Mouse (Mus musculus): ENCODE results near the gene Gfpt2. TPM values are rescaled to one million over a fixed set of nuclear protein-coding genes. Genes with fewer than 3 reads are reported as not detected.
A peak's percentile ranks its signal among the peaks of the same experiment; 100 is the strongest.

Gfpt2 gene
- polyA plus RNA-seq (2012; rRNA removed), result 5.5 and 6.7 TPM in 2 replicates

DNA sequence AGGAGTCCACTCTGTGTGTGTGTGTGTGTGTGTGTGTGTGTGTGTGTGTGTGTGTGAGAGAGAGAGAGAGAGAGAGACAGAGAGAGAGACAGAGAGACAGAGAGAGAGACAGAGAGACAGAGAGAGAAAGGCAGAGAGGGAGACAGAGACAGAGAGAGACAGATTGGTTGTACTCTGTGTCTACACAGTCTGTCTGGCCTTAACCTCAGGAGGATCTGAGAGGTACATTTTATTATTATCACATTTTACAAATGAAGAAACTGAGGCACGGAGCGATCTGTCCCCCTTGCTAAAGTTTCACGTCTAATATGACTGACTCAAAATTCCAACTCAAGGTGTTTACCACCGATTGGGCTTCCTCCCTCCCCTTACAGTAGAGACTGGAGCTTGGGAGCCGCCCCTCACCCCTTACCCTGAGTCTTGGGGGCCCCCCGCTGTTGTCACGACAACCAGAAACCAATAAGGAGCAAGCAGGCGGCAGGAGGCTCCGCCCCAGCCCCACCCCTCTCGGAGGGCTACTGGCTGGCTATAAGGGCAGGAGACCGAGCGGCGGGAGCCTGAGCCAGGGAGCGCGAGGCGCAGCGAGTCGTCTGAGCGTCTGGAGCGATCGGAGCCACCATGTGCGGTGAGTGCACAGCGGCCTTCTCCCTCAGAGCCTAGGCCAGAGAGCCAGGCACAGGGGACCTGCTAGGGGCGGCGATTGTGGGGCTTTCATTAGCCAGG is at the start of gene Gfpt2:
TSS of gene Gfpt2 (plus strand) at position 560 of the 723 bp plus-strand sequence.
- DNase-seq (ENCODE audit: low read depth), result peak; percentile 95
- no peak for TF ChIP-seq CTCF (IDR thresholded peaks at IDR 0.05; ENCODE audit: borderline replicate concordance, extremely low read depth, insufficient read depth, insufficient read length)
- TF ChIP-seq POLR2A (IDR thresholded peaks at IDR 0.05; ENCODE audit: borderline replicate concordance, extremely low read depth, insufficient read depth, insufficient read length, poor library complexity, severe bottlenecking), result peak; percentile 78; the same call in 1 of the 2 replicates

DNA sequence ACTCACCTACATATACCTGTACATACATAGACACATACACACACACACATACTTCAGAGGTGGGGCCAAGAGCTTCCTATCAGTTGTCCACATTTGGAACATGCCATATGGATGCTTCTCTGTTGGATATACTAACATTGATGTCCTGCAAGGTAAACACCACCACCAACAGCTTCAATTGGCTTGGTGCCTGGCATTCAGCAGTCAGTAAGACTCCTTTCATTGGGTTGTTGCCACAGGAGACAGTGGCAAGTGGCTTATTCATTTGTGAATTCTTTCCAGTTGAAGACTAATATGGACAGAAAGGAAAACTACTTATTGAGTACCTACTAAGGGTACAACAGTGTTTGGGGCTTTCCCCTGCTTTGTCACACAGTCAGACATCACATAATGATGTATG is 49.0 kb upstream of the Gfpt2 start:
- DNase-seq (ENCODE audit: low read depth), result no peak
- no peak for TF ChIP-seq POLR2A (IDR thresholded peaks at IDR 0.05; ENCODE audit: borderline replicate concordance, extremely low read depth, insufficient read depth, insufficient read length, poor library complexity, severe bottlenecking)
- TF ChIP-seq CTCF (IDR thresholded peaks at IDR 0.05; ENCODE audit: borderline replicate concordance, extremely low read depth, insufficient read depth, insufficient read length), result no peak

DNA sequence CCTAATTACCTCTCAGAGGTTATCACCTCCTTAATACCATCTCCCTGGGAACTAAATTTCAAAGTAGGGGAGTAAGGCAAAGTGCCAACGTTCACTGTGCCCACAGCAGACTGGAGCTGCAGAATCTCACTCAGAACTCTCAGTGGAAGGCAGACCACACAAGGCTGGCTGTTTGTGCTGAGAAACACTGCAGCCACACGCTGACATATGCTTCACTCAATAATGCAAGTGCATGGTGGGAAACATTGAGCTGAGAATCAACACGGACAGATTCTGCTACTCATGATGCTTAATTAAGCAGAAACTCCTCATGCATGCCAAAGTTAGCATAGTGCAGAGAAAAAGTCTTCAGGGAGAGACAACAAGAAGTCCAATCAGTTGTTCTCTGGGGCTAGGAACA is 48.1 kb upstream of the Gfpt2 start:
- no peak for TF ChIP-seq CTCF (IDR thresholded peaks at IDR 0.05; ENCODE audit: borderline replicate concordance, extremely low read depth, insufficient read depth, insufficient read length)
- DNase-seq (ENCODE audit: low read depth), result peak; percentile 50

DNA sequence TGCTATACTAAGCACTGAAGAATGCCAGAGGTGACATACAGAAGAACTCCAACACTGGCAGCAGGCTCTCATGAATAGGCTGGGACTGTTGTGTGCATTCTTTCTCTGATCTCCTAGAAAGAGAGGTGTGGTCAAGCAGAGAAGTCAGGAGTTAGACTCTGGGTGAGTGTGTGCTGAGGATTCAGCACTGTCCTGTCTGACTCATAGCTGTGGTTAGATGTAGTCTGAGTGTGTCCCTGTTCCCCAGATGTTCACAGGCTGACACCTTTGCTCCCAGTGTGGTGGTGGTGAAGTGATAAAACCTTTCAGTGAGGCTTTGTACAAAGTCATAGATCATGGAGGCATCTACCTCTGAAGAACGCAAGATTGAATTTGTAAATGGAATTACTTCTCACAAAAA is 47.2 kb upstream of the Gfpt2 start:
- no peak for DNase-seq (ENCODE audit: low read depth)
- TF ChIP-seq POLR2A (IDR thresholded peaks at IDR 0.05; ENCODE audit: borderline replicate concordance, extremely low read depth, insufficient read depth, insufficient read length, poor library complexity, severe bottlenecking) (no peak), CTCF (IDR thresholded peaks at IDR 0.05; ENCODE audit: borderline replicate concordance, extremely low read depth, insufficient read depth, insufficient read length) (no peak)

DNA sequence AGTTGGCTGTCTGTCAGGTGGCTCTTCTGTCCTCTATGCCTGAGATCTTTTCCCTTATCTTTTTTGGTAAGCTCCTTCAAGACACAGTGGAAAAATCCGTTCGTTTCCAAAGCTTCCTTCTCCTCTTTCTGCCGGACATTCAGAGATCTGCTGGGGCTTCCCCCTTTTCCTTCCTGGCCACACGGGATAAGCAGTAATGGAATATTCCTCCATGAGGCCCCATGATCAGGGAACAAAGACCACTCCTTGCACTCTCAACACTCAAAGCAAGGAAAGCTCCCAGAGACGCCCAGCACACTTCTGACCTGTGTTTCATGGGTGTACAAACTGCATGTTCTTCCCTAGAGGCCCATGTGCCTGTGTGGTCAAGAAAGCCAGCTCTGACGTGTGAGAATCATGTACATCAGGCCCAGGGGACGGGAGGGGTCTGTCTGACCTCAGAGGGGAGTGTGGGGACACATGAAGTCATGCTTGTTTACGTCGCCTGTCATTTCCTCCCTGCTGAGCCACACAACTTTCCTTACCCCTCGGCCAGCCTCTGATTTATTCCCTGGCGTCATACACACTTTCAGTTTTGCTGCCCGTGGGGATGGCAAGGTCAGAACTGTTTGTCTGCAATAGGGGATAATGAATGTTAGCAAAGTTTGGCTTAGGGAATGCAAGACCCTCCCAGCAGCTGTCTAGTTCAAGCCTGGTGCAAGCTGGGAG is 38.9 kb upstream of the Gfpt2 start:
- TF ChIP-seq CTCF (IDR thresholded peaks at IDR 0.05; ENCODE audit: borderline replicate concordance, extremely low read depth, insufficient read depth, insufficient read length) (no peak), POLR2A (IDR thresholded peaks at IDR 0.05; ENCODE audit: borderline replicate concordance, extremely low read depth, insufficient read depth, insufficient read length, poor library complexity, severe bottlenecking) (no peak)
- DNase-seq (ENCODE audit: low read depth), result no peak

DNA sequence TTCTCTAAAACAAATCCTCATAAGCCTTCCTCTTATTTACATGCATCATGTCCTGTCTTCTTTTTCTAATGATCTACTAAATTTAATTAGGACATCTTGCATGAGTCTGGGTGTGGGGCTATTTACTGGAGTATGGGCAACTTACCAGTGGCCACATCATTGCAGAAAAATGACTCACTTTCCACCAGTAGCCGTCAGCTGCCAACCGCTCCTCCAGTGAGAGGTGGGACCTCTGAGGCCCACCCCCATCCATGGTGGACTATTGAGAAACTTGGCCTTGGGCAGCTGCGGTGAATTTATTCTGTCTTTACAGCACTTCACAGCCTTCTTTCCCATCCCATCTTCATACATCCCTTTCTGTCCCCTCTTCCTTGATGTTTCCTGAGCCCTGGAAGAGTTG is 35.9 kb upstream of the Gfpt2 start:
- no peak for TF ChIP-seq POLR2A (IDR thresholded peaks at IDR 0.05; ENCODE audit: borderline replicate concordance, extremely low read depth, insufficient read depth, insufficient read length, poor library complexity, severe bottlenecking)
- no peak for TF ChIP-seq CTCF (IDR thresholded peaks at IDR 0.05; ENCODE audit: borderline replicate concordance, extremely low read depth, insufficient read depth, insufficient read length)
- DNase-seq (ENCODE audit: low read depth), result no peak

DNA sequence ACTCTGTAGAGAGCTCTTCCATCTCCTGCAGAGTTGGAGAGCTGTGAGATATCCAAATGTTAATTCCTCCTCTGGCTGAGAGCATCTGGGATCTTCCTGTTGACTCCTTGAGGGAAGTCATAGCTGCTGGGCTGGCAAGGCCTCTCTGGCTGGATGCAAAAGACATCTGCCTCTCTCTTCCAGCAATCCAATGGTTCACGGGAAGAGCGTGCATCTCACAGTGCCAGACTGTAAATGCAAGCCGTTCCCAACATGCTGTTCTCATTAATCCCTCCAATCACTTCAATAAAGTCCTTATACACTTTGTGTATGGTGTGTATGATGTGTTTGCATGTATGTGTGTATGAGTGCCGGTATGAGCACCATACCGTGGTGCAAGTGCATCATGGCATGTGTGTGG is 32.8 kb upstream of the Gfpt2 start:
- no peak for DNase-seq (ENCODE audit: low read depth)
- TF ChIP-seq POLR2A (IDR thresholded peaks at IDR 0.05; ENCODE audit: borderline replicate concordance, extremely low read depth, insufficient read depth, insufficient read length, poor library complexity, severe bottlenecking) (no peak), CTCF (IDR thresholded peaks at IDR 0.05; ENCODE audit: borderline replicate concordance, extremely low read depth, insufficient read depth, insufficient read length) (no peak)

DNA sequence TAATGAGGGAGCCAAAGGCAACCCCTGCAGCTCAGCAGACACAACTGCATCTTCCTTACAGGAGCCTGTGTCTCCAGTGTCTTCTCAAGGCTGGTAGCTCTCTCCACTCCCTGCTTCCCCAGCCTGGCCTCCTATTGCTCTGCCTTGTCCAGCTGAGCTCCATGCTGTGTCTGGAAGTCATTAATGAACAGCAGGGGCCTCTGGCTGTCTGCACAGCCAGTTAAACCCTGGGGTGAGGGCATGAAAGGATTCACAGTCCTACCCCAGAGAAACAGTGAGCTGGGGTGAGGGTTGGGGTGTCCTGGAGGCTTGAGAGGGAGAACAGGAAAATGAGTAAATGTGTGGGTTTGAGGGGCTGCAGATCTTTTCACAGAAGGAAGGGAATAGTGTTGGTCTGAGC is 30.4 kb upstream of the Gfpt2 start:
- TF ChIP-seq CTCF (IDR thresholded peaks at IDR 0.05; ENCODE audit: borderline replicate concordance, extremely low read depth, insufficient read depth, insufficient read length) (no peak), POLR2A (IDR thresholded peaks at IDR 0.05; ENCODE audit: borderline replicate concordance, extremely low read depth, insufficient read depth, insufficient read length, poor library complexity, severe bottlenecking) (no peak)
- DNase-seq (ENCODE audit: low read depth), result no peak

DNA sequence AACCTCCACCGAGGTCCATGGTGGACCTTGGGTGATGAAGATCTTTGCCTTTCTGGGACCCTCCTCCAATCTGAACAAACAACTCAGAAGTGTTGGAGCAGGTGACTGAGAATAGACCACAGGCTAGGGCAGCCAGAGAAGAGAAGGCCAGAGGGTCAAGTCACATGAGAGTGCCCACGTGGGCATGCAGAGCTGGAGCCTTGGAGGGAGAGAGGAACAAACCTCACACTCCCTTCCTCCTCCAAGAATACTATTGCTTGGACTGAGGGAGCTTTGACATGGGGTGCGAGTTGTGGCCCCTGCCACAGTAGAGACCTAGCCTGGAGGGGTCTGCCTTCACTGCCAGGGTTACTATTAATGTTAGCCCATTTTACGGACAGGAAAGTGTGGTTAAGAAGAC is 30.0 kb upstream of the Gfpt2 start:
- TF ChIP-seq POLR2A (IDR thresholded peaks at IDR 0.05; ENCODE audit: borderline replicate concordance, extremely low read depth, insufficient read depth, insufficient read length, poor library complexity, severe bottlenecking) (no peak), CTCF (IDR thresholded peaks at IDR 0.05; ENCODE audit: borderline replicate concordance, extremely low read depth, insufficient read depth, insufficient read length) (no peak)
- DNase-seq (ENCODE audit: low read depth), result no peak

DNA sequence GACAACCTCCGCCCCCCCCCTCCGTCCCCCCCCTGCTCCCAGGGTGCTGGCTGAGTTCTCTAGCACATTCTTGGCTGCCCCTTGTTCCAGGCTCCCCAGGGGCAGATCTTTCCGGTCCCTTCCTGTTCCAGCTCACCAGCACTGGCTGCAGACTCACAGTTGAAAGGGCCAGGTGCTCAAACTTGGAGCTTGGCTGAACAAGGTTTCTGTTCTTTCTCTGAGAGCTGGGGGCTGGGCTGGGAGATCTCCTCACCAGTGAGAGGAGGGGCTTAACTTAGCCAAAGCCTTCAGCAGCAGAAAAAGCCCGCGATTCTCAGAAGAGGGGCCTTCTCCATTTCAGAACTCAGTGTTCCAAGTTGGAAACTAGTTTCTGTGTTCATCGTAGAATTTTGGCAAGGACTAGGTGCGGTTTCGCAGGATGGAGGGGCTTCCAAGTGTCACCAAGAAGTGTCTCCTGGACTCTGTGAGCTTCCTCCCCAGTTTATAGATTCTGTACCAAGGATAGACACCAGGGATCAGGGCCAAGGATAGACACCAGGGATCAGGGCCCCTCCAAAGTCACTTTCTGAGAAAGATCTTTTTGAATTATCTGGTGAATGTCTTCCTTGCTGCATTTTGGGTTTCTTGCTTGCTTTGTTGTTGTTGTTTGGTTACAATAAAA is 29.2 kb upstream of the Gfpt2 start:
- no peak for TF ChIP-seq POLR2A (IDR thresholded peaks at IDR 0.05; ENCODE audit: borderline replicate concordance, extremely low read depth, insufficient read depth, insufficient read length, poor library complexity, severe bottlenecking)
- TF ChIP-seq CTCF (IDR thresholded peaks at IDR 0.05; ENCODE audit: borderline replicate concordance, extremely low read depth, insufficient read depth, insufficient read length), result no peak
- peak; percentile 66 for DNase-seq (ENCODE audit: low read depth)

DNA sequence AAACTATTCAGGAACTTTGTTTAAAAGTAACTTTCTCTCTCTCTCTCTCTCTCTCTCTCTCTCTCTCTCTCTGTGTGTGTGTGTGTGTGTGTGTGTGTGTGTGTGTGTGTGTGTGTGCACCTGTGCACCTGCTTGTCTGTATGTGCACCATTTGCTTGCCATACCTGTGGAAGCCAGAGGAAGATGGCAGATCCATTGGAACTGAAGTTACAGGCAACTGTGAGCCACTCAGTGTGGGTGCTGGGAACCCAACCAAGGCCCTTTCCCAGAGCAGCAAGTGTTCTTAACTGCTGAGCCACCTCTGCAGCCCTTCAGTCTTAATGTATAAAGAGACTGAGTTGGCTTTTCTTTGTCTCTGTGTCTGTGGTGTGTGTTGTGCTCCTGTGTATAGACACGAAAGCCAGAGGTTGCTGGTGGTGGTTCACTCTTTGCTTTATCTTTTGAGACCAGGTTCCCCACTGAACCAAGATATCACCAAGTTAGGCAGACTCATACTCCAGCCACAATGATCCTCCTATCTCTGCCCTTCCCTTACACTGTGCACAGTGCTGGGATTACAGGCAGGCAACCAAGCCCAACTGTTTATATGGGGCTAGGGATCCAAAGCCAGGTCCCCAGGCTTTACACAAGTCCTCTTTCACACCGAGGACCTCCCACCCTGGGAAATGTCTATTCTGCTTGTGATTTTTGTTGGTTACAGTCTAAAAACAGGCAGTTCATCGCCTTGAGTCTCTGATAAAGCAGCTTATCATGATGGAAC is 28.4 kb upstream of the Gfpt2 start:
- TF ChIP-seq CTCF (IDR thresholded peaks at IDR 0.05; ENCODE audit: borderline replicate concordance, extremely low read depth, insufficient read depth, insufficient read length), result no peak
- TF ChIP-seq POLR2A (IDR thresholded peaks at IDR 0.05; ENCODE audit: borderline replicate concordance, extremely low read depth, insufficient read depth, insufficient read length, poor library complexity, severe bottlenecking), result no peak
- DNase-seq (ENCODE audit: low read depth), result no peak
